Mouse (Mus musculus): ENCODE data around the gene Nrn1l.

DNA sequence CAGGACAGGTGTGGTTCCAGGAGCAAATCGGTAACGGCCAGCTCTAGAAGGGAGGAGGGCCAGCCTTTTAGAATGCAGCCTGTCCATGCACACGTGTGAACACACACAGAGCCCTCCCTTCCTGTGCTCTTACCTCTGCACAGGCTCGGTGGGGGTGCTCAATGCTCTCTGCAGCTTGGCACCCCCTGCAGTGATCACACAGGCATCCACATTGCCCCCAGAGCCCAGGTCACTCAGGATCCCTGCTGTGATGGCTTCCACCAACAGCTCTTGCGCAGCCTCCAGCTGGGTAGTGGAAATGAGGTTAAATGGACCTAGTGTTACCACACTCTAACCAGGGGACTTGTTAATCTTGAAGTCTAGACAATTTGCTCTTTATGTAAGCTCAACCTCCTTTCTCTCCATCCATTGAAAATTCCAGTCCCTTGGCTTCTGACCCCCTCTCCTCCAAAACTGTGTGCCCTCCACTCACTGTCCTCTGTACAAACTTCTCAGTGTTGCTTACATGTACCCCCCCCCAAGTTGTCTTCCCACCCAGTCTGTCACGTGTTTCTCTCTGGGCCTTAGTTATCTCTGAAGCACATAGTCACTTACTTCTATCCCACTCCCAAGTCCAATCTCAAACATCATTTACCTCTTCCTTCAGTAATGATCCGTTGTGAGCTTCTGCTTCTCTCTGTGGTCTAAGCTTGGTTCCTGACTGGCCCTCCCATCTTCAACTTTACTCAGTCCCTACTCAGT lies 42.7 kb downstream of the Nrn1l start:
- TF ChIP-seq POLR2A (IDR thresholded peaks at IDR 0.05; ENCODE audit: low read depth, low read length) (no peak), CTCF (conservative IDR thresholded peaks at IDR 0.05; ENCODE audit: insufficient read depth, insufficient read length, low read depth, low read length) (no peak)

Measured in kidney, adult 2 months (tissue).